8 mouse cellular contexts compared by ENCODE assay signal in the genomic region with DNA sequence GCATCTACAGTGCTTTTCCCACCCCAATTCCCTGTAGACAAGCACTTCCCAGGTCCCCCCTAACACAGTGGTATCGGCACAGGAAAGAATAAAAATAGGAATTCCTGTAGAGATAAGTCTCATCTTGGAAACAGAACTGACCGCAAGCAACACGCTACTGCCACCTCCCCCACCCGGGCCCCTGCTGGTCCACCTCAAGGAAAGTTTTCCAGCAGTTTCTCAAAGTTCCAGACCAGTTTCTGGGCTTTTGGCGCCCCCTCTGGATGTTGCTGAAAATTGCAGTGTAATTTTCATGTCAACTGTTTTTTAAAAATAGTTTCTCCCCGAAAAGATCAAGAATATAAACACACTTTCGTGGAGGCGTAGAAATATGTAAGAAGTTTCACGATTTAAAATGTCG. TPM values are rescaled to one million over a fixed set of nuclear protein-coding genes. Genes with fewer than 3 reads are reported as not detected.
DNase-seq lines count a peak whose midpoint lies in the region; ATAC-seq and TF ChIP-seq lines count a peak whose summit lies in the region.

No protein-coding gene starts in this region.

- no peak overlapping the region for H3K27ac ChIP-seq in embryonic facial prominence, embryonic 13.5 days
- no peak overlapping the region for H3K27ac ChIP-seq in hindbrain, embryonic 15.5 days (replicated peaks)
- no peak overlapping the region for H3K27ac ChIP-seq in lung, embryonic 14.5 days (ENCODE audit: low read depth)

- peak; percentile 80 for TF ChIP-seq CTCF in lung, embryonic 14.5 days (IDR thresholded peaks at IDR 0.05; ENCODE audit: low read depth)

- no peak overlapping the region for H3K9ac ChIP-seq in embryonic facial prominence, embryonic 13.5 days
- no peak overlapping the region for H3K9ac ChIP-seq in hindbrain, embryonic 15.5 days
- no peak overlapping the region for H3K9ac ChIP-seq in lung, embryonic 14.5 days

- peaks cover 49% of the 10 kb centered on the region for H3K27me3 ChIP-seq in embryonic facial prominence, embryonic 13.5 days
- peaks cover 12% of the 10 kb centered on the region; the same call in 1 of the 2 replicates for H3K27me3 ChIP-seq in hindbrain, embryonic 15.5 days
- peaks cover 39% of the 10 kb centered on the region for H3K27me3 ChIP-seq in lung, embryonic 14.5 days (ENCODE audit: insufficient read depth, low read length)

- no peaks in the 10 kb centered on the region for H3K36me3 ChIP-seq in embryonic facial prominence, embryonic 13.5 days
- H3K36me3 ChIP-seq in hindbrain, embryonic 15.5 days = no peaks in the 10 kb centered on the region
- H3K36me3 ChIP-seq in lung, embryonic 14.5 days (ENCODE audit: insufficient read depth) = 0 out of 2 replicates have a peak, but pooled peaks cover 3% of the 10 kb centered on the region

- ATAC-seq in embryonic facial prominence, embryonic 13.5 days (ENCODE audit: insufficient number of reproducible peaks, insufficient read depth, low FRiP score, low TSS enrichment, low read depth) = no peak
- ATAC-seq in hindbrain, embryonic 15.5 days (ENCODE audit: low FRiP score, low read depth) = no peak
- ATAC-seq in lung, embryonic 14.5 days (ENCODE audit: insufficient read depth) = no peak

- WGBS in embryonic facial prominence, embryonic 13.5 days = under 1% methylated on average over 10 of the region's 10 CpGs
- under 1% methylated on average over 10 of the region's 10 CpGs for WGBS in hindbrain, embryonic 15.5 days
- under 1% methylated on average over 10 of the region's 10 CpGs for WGBS in lung, embryonic 14.5 days

- peaks cover 45% of the 10 kb centered on the region for H3K4me1 ChIP-seq in embryonic facial prominence, embryonic 13.5 days
- peaks cover 47% of the 10 kb centered on the region for H3K4me1 ChIP-seq in hindbrain, embryonic 15.5 days (replicated peaks)
- 0 out of 2 replicates have a peak, but pooled peaks cover 3% of the 10 kb centered on the region for H3K4me1 ChIP-seq in lung, embryonic 14.5 days (ENCODE audit: insufficient read depth)

- peak overlapping the region; percentile 86 for H3K4me2 ChIP-seq in embryonic facial prominence, embryonic 13.5 days
- peak overlapping the region; percentile 93; the same call in 1 of the 2 replicates for H3K4me2 ChIP-seq in hindbrain, embryonic 15.5 days
- peak overlapping the region; percentile 73 for H3K4me2 ChIP-seq in lung, embryonic 14.5 days

- H3K4me3 ChIP-seq in embryonic facial prominence, embryonic 13.5 days = no peak overlapping the region
- H3K4me3 ChIP-seq in hindbrain, embryonic 15.5 days = no peak overlapping the region
- no peak overlapping the region for H3K4me3 ChIP-seq in lung, embryonic 14.5 days (ENCODE audit: low read depth, low read length)

- DNase-seq in kidney, adult 18-20 months = peak; percentile 32
- no peak for DNase-seq in kidney, adult 11 months
- DNase-seq in Muller cell, postnatal 12 days (ENCODE audit: inconsistent ontology term) = peak; percentile 66
- peak; percentile 82 for DNase-seq in lung, embryonic 14.5 days
- DNase-seq in urinary bladder, postnatal 36 days (ENCODE audit: low spot score in 2 of 2) = peak; percentile 19 to 26
- no peak for DNase-seq in spleen, postnatal 14 days (ENCODE audit: low spot score in 2 of 2)

- H3K9me3 ChIP-seq in embryonic facial prominence, embryonic 13.5 days = no peaks in the 10 kb centered on the region
- H3K9me3 ChIP-seq in hindbrain, embryonic 15.5 days = no peaks in the 10 kb centered on the region
- no peaks in the 10 kb centered on the region for H3K9me3 ChIP-seq in lung, embryonic 14.5 days (ENCODE audit: low read depth, low read length)

RNA-seq across cellular contexts. Expression of gene Sox9, which starts 2.3 kb away (rescaled TPM):
- 108 and 155 TPM in 2 replicates for polyA plus RNA-seq in embryonic facial prominence, embryonic 13.5 days (2015; fragmentation: Nextera tagmentation; extraction: Ambion mirVana)
- 49.8 and 61.4 TPM in 2 replicates for polyA plus RNA-seq in hindbrain, embryonic 15.5 days (2015; fragmentation: Nextera tagmentation; extraction: Ambion mirVana)
- polyA plus RNA-seq in lung, embryonic 14.5 days (2014; fragmentation: Nextera tagmentation; extraction: Ambion mirVana) = 75.7 and 81.6 TPM in 2 replicates

Comparison
In these comparisons a context has a peak if more than half of its experiments do, and no peak if none do; other contexts are left out.
1. DNase-seq: peak in kidney, adult 18-20 months (single experiment), Muller cell, postnatal 12 days (single experiment), lung, embryonic 14.5 days (single experiment) and urinary bladder, postnatal 36 days (2 of 2); none in kidney, adult 11 months (single experiment) and spleen, postnatal 14 days (0 of 2).
2. Peak in every context shown above with its lines, with median percentiles within 50 percentile points of each other: H3K4me2 ChIP-seq.